Mouse (Mus musculus) heart, embryonic 11.5 days (tissue): ENCODE measurements around the gene Slc34a3. TPM values are rescaled to one million over a fixed set of nuclear protein-coding genes. Genes with fewer than 3 reads are reported as not detected.

Experiments
- ATAC-seq: fragments of 200-750 bp; cut with Nextera tagmentation; replicated peaks from 2 replicates; pipeline ENCODE4 v1.8.0; 2017; ENCODE audit warnings: moderate library complexity; ENCODE audit not compliant: insufficient number of reproducible peaks, low FRiP score, low TSS enrichment
- H3K27ac ChIP-seq: fragments of 300-500 bp; sonication (generic); 2 replicates; pipeline ENCODE4 v1.5.1; 2014; ENCODE audit warnings: mild to moderate bottlenecking, low read depth, low read length
- H3K27me3 ChIP-seq: fragments of 300-500 bp; sonication (generic); 2 replicates; pipeline ENCODE4 v1.6.1; 2014; ENCODE audit warnings: mild to moderate bottlenecking, low read length, mixed read lengths; ENCODE audit not compliant: control insufficient read depth, insufficient read depth
- H3K36me3 ChIP-seq: fragments of 300-500 bp; sonication (generic); 2 replicates; pipeline ENCODE4 v1.6.1; 2014; ENCODE audit warnings: mild to moderate bottlenecking, low read length, moderate library complexity, mixed read lengths; ENCODE audit not compliant: control insufficient read depth, insufficient read depth
- H3K4me1 ChIP-seq: fragments of 300-500 bp; sonication (generic); 2 replicates; pipeline ENCODE4 v1.6.1; 2014; ENCODE audit warnings: low read length; ENCODE audit not compliant: control insufficient read depth, insufficient read depth
- H3K4me2 ChIP-seq: fragments of 300-500 bp; sonication (generic); 2 replicates; pipeline ENCODE4 v1.6.1; 2014; ENCODE audit warnings: mild to moderate bottlenecking, moderate library complexity
- H3K4me3 ChIP-seq: fragments of 300-500 bp; sonication (generic); 2 replicates; pipeline ENCODE4 v1.5.1; 2014; ENCODE audit warnings: low read depth, low read length
- H3K9ac ChIP-seq: fragments of 300-500 bp; sonication (generic); 2 replicates; pipeline ENCODE4 v1.6.1; 2014; ENCODE audit warnings: mild to moderate bottlenecking, low read depth, low read length, moderate library complexity
- H3K9me3 ChIP-seq: fragments of 300-500 bp; sonication (generic); replicated peaks from 2 replicates; pipeline ENCODE4 v1.6.1; 2016; ENCODE audit warnings: low read length; ENCODE audit not compliant: control insufficient read depth
- WGBS: fragments of 180-500 bp; shearing (Covaris S2); extraction: QIAGEN DNeasy Blood & Tissue Kit; methylation state at CpG from one replicate; pipeline ENCODE4 v1.1.7; 2014; ENCODE audit not compliant: insufficient replicate concordance; 5-methylcytosine and 5-hydroxymethylcytosine counted together
- polyA plus RNA-seq: library from polyadenylated mRNA; unstranded; fragments of >200 nt; fragmentation: Nextera tagmentation; extraction: Ambion mirVana; gene quantifications from 2 replicates; pipeline ENCODE4 v1.2.1, GENCODE M21; 2014

The Slc34a3 gene
- polyA plus RNA-seq, 1 experiment from 2014 or later = not detected

DNA sequence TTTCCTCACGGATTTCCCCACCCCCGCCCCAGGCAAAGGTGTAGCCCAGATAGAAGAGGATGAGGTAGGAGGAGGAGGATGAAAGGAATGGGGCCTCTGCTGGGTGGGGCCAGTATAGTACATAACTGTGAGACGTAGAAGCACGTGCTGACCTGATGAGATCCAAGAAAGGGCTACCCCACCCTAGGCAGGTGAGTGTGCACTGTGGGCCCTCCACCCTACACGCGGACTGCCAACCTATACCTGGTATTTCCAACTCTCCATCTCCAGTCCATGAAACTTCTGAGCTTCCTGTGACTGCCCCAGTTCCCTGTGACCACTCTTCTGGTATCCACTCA lies 7.2 kb upstream of the Slc34a3 start:
- H3K9ac ChIP-seq = peak overlapping the region; percentile 66; the same call in 1 of the 2 replicates
- peaks cover 31% of the 10 kb centered on the region for H3K27me3 ChIP-seq
- peak; percentile 27; the same call in 1 of the 2 replicates for ATAC-seq
- peak overlapping the region; percentile 98 for H3K4me2 ChIP-seq
- H3K4me3 ChIP-seq = peak overlapping the region; percentile 58
- H3K9me3 ChIP-seq = no peaks in the 10 kb centered on the region
- WGBS = 20% methylated on average over 6 of the region's 6 CpGs
- H3K27ac ChIP-seq = no peak overlapping the region
- no peaks in the 10 kb centered on the region; the same call in 1 of the 2 replicates for H3K36me3 ChIP-seq
- peaks cover 20% of the 10 kb centered on the region for H3K4me1 ChIP-seq

DNA sequence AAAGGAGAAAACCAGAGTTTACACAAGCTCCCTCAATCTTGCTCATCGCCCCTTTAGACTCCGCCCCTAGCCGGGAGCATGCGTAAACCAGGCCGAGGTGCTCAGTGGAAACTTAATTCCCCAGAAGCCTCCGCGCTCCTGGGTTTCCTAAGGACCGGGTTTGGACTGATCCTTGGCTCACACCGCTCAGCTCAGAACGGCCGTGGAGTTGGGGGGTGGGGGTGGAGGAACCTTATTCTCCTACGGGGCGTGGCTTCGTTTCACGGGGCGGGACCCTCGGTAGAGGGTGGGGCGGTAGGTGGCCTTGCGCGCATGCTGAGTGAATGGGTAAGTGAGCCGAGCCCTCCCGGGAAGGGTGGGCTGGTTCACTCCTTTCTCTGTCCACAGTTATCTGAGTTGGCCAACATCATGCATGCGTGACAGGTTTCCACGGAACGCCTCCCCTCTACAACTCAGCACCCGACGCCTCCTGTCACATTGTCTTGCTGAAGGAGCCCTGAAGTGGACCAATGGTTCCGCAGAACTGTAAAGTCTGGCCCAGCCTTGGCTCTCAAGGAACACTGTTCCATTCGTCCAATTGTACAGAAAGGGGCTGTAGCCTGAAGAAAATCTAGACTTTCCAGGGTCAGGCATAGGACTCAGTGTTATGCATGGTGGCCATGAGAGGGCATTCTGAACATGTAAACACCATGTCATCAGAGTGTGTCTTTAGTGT lies 6.7 kb upstream of the Slc34a3 start:
- Histone ChIP-seq H3K27ac (no peak overlapping the region), H3K36me3 (no peaks in the 10 kb centered on the region), H3K9ac (peak overlapping the region; percentile 56), H3K9me3 (no peaks in the 10 kb centered on the region), H3K4me1 (peaks cover 20% of the 10 kb centered on the region), H3K4me2 (peak overlapping the region; percentile 98), H3K27me3 (peaks cover 31% of the 10 kb centered on the region), H3K4me3 (peak overlapping the region; percentile 38)
- 1% methylated on average over 29 of the region's 29 CpGs for WGBS
- peak; percentile 74 for ATAC-seq

DNA sequence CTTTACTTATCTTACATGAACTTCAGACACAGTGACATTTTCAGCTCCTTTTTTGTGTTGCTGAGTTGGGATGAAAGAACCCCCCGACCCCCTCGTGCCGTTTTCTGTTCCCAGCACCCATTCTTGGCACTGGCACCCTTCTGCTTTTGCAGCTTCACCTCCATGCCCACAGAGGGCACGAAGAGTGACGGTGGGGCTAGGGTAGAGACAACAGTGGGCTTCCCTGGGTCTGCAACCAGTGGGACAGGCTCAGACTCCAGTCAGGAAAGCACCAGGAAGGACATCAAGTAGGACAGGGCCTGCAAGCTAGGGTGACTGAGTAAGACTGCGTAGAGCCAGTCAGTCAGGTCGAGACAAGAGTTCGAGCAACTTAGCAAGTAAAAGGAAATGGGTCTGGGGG lies 6.1 kb upstream of the Slc34a3 start:
- Histone ChIP-seq H3K4me2 (peak overlapping the region; percentile 98), H3K9me3 (no peaks in the 10 kb centered on the region), H3K27ac (no peak overlapping the region), H3K4me1 (peaks cover 20% of the 10 kb centered on the region), H3K27me3 (peaks cover 31% of the 10 kb centered on the region), H3K36me3 (no peaks in the 10 kb centered on the region), H3K4me3 (peak overlapping the region; percentile 38), H3K9ac (peak overlapping the region; percentile 56; the same call in 1 of the 2 replicates)
- no peak for ATAC-seq
- WGBS = 50% methylated on average over 8 of the region's 8 CpGs

DNA sequence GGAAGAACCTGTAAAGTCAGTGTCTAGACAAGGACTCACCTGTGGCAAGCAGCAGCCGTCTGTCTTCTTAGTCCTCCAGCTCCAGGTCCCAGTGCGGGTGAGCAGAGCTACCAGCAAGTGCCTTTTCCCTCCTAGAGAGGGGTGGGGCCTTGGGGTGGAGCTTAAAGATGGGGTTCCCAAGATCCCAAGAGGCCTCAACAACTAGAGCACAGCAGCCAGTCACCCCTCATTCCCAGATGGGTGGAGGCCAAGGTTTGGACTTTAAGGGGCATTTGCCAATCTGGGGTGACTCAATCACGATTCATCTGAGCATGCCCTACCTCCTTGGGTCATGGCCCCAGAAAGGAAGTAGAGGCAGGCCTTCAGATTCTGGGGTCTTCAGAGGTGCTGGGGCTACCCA lies 5.6 kb upstream of the Slc34a3 start:
- H3K9ac ChIP-seq = no peak overlapping the region
- no peak for ATAC-seq
- peaks cover 36% of the 10 kb centered on the region for H3K27me3 ChIP-seq
- H3K4me1 ChIP-seq = peaks cover 20% of the 10 kb centered on the region
- H3K27ac ChIP-seq = no peak overlapping the region
- H3K4me2 ChIP-seq = no peak overlapping the region
- WGBS = 93% methylated on average over 3 of the region's 3 CpGs
- H3K36me3 ChIP-seq = no peaks in the 10 kb centered on the region
- H3K4me3 ChIP-seq = no peak overlapping the region
- no peaks in the 10 kb centered on the region for H3K9me3 ChIP-seq

DNA sequence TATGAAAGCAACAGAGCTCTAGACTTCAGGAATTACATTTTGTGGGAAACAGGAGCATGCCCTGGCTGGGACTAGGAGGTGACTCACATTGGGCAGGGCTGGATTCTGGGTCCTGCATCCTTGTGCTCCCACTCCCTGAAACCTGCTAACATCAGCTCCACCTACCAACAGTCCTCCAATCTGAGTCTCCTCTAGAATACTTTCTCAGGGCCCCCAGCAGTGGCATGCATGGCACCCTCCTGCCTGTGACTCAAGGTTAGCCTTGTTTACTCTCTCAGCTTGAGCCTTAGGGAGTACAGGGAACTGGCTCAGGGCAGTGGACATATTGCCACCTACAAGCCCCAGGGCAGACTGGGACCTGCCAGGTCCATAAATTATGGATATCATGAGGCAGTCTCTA lies 3.9 kb upstream of the Slc34a3 start:
- Histone ChIP-seq H3K9ac (no peak overlapping the region), H3K27ac (no peak overlapping the region), H3K4me1 (peaks cover 20% of the 10 kb centered on the region), H3K9me3 (no peaks in the 10 kb centered on the region), H3K27me3 (peaks cover 28% of the 10 kb centered on the region), H3K4me3 (no peak overlapping the region), H3K36me3 (no peaks in the 10 kb centered on the region), H3K4me2 (no peak overlapping the region)
- no peak for ATAC-seq

DNA sequence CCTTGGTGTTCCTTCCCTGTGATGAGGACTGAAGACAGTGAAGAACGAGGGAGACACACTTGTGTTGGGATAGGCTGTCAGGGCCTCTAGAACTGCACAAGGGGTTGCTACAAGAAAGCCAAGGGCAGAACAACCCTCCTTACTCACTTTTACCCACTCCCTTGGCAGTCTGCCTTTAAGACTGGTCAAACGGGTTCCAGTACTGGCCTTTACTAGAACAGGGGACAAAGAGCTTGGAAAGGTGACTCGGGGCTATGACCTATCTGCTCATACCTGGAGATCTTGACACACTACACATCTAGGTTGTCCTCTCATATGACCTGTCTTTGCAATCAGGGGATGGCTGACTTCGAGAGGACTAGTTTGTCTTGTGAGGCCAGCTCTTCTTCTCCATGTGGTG lies 3.4 kb upstream of the Slc34a3 start:
- H3K4me3 ChIP-seq = no peak overlapping the region
- ATAC-seq = no peak
- H3K27ac ChIP-seq = no peak overlapping the region
- H3K9me3 ChIP-seq = no peaks in the 10 kb centered on the region
- H3K36me3 ChIP-seq = no peaks in the 10 kb centered on the region
- peaks cover 26% of the 10 kb centered on the region for H3K27me3 ChIP-seq
- peaks cover 17% of the 10 kb centered on the region for H3K4me1 ChIP-seq
- WGBS = 61% methylated on average over 4 of the region's 4 CpGs
- no peak overlapping the region for H3K9ac ChIP-seq
- H3K4me2 ChIP-seq = no peak overlapping the region

DNA sequence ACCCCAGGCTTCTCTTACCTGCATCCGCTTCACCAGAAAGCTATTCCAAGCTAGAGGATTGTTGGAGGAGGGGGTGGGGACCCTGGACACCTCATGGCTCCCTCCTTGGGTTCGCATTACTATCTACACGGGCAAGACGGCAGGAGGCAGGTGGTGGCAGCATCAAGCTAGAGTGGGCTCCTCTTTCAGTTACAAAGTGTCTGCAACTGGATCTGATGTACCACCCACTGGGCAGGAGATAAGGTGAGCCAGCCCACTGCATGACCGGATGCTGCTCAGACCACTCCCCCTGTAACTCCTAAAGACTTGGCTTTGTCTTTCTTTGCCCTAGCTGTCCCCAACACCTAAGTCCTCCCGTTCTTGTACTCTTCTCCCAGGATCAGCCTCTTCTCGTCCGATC lies 2.5 kb upstream of the Slc34a3 start, which contains the start of gene Rnf224:
Rnf224 (minus strand) TSS at position 174 of the 400 bp plus-strand sequence.
- H3K9me3 ChIP-seq = no peaks in the 10 kb centered on the region
- H3K27me3 ChIP-seq = peaks cover 22% of the 10 kb centered on the region
- no peak within 1 kb of the TSS for H3K27ac ChIP-seq
- ATAC-seq = no peak
- no peak within 1 kb of the TSS; the same call in 1 of the 2 replicates for H3K4me2 ChIP-seq
- no peak within 1 kb of the TSS for H3K9ac ChIP-seq
- H3K4me3 ChIP-seq = no peak within 1 kb of the TSS
- H3K4me1 ChIP-seq = peaks cover 13% of the 10 kb centered on the region
- no peaks in the 10 kb centered on the region for H3K36me3 ChIP-seq
- WGBS = 20% methylated on average over 8 of the region's 8 CpGs

DNA sequence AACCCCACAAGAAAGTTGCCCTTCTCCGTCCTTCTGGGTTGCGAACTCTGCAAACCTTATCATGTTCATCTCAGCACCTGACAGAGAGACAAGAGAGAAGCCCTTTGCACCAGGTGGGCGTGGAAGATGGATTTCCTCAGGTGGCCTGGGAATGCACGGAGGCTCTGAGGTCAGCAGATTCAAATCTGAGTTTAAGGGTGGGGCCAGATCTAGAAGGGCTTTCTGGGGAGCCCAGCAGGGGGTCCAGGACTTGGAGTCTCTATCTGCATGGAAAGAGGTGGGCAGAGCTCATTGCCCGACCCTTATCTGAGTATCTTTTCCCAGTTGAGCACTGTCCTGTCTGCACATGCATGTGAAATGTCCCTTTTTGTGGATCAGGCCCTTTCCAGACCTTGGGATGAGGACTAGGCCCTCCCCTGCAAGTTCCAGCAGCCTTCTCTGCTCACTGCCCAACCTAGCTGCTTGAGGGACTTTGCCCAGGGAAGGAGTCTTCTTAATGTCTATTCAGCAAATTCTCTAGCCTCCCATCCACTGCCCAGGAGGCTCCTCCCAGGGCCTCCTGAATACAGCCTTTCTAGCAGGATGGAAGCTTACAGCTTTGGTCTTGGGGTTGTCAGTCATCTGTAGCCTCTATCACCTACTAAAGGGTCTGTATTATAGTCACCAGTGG lies 522 bp upstream of the Slc34a3 start:
- H3K4me2 ChIP-seq = no peak overlapping the region
- no peaks in the 10 kb centered on the region for H3K36me3 ChIP-seq
- ATAC-seq = no peak
- H3K9ac ChIP-seq = no peak overlapping the region
- H3K4me1 ChIP-seq = no peaks in the 10 kb centered on the region
- WGBS = 57% methylated on average over 5 of the region's 5 CpGs
- no peaks in the 10 kb centered on the region for H3K9me3 ChIP-seq
- H3K4me3 ChIP-seq = no peak overlapping the region
- no peak overlapping the region for H3K27ac ChIP-seq
- H3K27me3 ChIP-seq = peaks cover 25% of the 10 kb centered on the region
